Mouse (Mus musculus) intestine, embryonic 15.5 days (tissue): Measurements from ENCODE around the gene Lnx2. TPM values are rescaled to one million over a fixed set of nuclear protein-coding genes. Genes with fewer than 3 reads are reported as not detected.

ENCODE experiments used
- ATAC-seq: fragments of 200-750 bp; cut with Nextera tagmentation; 2 replicates; pipeline ENCODE4 v1.8.0; 2017; ENCODE audit warnings: moderate TSS enrichment, moderate library complexity
- H3K27ac ChIP-seq: fragments of 300-500 bp; sonication (generic); 2 replicates; pipeline ENCODE4 v1.5.1; 2015; ENCODE audit warnings: mild to moderate bottlenecking, inconsistent platforms
- H3K27me3 ChIP-seq: fragments of 300-500 bp; sonication (generic); replicated peaks from 2 replicates; pipeline ENCODE4 v1.6.1; 2015; ENCODE audit warnings: inconsistent platforms
- H3K36me3 ChIP-seq: fragments of 300-500 bp; sonication (generic); 2 replicates; pipeline ENCODE4 v1.6.1; 2015; ENCODE audit warnings: inconsistent platforms
- H3K4me1 ChIP-seq: fragments of 300-500 bp; sonication (generic); replicated peaks from 2 replicates; pipeline ENCODE4 v1.6.1; 2015; ENCODE audit warnings: inconsistent platforms
- H3K4me2 ChIP-seq: fragments of 300-500 bp; sonication (generic); replicated peaks from 2 replicates; pipeline ENCODE4 v1.6.1; 2015; ENCODE audit warnings: mild to moderate bottlenecking, inconsistent platforms
- H3K4me3 ChIP-seq: fragments of 300-500 bp; sonication (generic); replicated peaks from 2 replicates; pipeline ENCODE4 v1.5.1; 2015; ENCODE audit warnings: inconsistent platforms
- H3K9ac ChIP-seq: fragments of 300-500 bp; sonication (generic); 2 replicates; pipeline ENCODE4 v1.6.1; 2015; ENCODE audit warnings: inconsistent platforms
- H3K9me3 ChIP-seq: fragments of 300-500 bp; sonication (generic); 2 replicates; pipeline ENCODE4 v1.6.1; 2016; ENCODE audit warnings: inconsistent platforms
- WGBS: fragments of 180-500 bp; shearing (Covaris S2); methylation state at CpG from one replicate; pipeline ENCODE4 v1.1.7; 2015; 5-methylcytosine and 5-hydroxymethylcytosine counted together
- polyA plus RNA-seq: library from polyadenylated mRNA; unstranded; fragments of >200 nt; fragmentation: Nextera tagmentation; extraction: Ambion mirVana; gene quantifications from 2 replicates; pipeline ENCODE4 v1.2.1, GENCODE M21; 2015

The Lnx2 gene
- polyA plus RNA-seq, 1 experiment from 2014 or later = 15.0 TPM

DNA sequence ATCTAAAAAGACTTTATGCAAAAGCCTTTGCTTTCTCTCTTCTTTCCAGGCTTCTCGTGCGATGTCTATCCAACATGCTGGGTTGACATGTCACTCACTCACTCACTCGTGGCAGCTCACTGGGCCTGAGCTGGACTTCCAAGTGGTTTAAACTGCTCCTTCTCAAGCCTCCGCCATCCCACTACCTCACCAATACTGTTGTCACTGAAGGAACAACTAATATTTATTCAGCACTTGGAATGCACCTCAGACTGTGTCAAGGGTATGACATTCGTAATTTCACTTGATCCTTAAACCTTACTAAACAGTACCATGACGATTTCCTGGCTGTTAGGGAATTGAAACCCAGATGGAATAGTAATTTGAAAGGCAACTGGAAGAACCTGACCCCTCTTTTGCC is 2.6 kb downstream of the Lnx2 start:
- Histone ChIP-seq H3K27me3 (no peaks in the 10 kb centered on the region), H3K36me3 (no peaks in the 10 kb centered on the region), H3K27ac (no peak overlapping the region), H3K4me3 (no peak overlapping the region), H3K4me1 (peaks cover 34% of the 10 kb centered on the region), H3K4me2 (no peak overlapping the region), H3K9ac (no peak overlapping the region), H3K9me3 (no peaks in the 10 kb centered on the region)
- ATAC-seq = no peak
- WGBS = 87% methylated on average over 6 of the region's 6 CpGs

DNA sequence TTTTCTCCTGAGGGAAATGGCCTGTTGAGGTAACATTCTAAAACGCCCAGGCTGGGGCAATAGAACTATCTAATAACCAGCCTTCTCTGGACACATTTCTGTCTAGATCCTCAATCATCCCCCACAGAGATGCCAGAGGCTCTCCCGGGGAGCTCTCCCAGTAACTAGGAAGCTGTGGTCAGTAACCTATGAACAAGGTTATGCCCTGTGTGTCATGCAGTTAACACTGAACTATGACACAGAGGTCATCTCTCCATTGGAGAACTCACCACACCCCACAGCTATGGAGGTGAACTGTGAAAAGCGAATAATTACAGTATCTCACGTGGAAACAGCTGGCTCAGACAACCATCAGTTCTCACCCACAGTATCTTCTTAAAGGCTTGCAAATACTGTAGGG is 4.5 kb downstream of the Lnx2 start:
- no peaks in the 10 kb centered on the region for H3K36me3 ChIP-seq
- H3K9me3 ChIP-seq = no peaks in the 10 kb centered on the region
- no peak overlapping the region for H3K4me2 ChIP-seq
- WGBS = 69% methylated on average over 4 of the region's 4 CpGs
- H3K9ac ChIP-seq = no peak overlapping the region
- H3K4me1 ChIP-seq = peaks cover 29% of the 10 kb centered on the region
- H3K27ac ChIP-seq = no peak overlapping the region
- no peaks in the 10 kb centered on the region for H3K27me3 ChIP-seq
- no peak for ATAC-seq
- no peak overlapping the region for H3K4me3 ChIP-seq

DNA sequence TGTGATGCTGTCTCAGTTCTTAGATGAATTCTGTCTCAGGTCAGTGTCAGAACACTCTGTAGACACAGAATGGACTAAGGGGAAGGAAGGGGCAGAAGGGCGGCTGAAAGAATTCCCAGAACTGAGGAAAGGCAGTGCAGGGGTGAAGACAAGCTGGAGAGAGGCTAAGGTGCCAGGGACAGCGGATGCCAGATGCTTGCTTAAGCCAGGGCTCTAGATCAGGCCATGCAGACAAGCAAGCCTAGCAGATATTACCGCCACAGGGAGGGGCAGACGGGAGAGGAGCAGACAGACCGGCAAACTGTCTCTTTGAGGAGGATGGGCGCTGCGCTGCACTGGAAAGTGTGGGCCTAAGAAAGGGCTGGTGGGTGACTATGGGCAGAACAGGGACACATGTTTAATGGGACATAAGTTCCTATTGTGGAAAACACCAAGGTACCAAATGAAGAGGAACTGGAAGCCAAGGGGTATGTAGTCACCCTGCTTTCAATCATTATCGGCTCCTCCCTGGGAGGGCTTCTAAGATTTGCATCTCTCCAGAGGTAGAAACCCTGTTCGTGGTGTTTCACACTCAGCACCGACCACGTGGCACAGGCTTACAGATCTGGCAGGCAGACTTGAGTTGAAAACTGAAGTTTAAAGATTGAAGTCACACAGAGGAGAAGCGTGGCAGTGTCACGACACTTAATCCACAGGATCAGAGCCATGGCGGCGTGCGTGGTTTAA is 5.4 kb downstream of the Lnx2 start:
- peak overlapping the region; percentile 25 for H3K27ac ChIP-seq
- no peaks in the 10 kb centered on the region for H3K36me3 ChIP-seq
- no peak for ATAC-seq
- H3K27me3 ChIP-seq = no peaks in the 10 kb centered on the region
- no peak overlapping the region for H3K4me3 ChIP-seq
- H3K9ac ChIP-seq = no peak overlapping the region
- 78% methylated on average over 16 of the region's 16 CpGs for WGBS
- H3K4me2 ChIP-seq = no peak overlapping the region
- H3K9me3 ChIP-seq = no peaks in the 10 kb centered on the region
- H3K4me1 ChIP-seq = peaks cover 29% of the 10 kb centered on the region

DNA sequence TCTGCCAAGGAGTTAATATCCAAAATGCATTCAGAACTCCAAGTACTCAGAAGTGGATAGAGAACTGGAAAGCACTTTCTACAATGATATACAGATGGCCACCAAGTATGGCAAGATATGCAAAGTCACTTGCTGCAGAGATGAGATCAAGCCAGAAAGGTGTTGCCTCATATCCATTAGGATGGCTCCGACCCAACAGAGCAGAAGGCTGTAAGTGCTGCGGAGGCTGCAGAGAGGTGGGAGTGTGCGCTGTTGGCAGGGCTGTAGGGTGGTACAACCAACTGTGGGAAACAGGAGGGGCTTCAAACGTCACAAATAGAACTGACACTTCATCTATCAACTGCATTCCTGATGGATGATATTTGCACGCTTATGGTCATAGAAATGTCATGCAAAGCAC is 7.5 kb downstream of the Lnx2 start:
- 69% methylated on average over 5 of the region's 5 CpGs for WGBS
- H3K4me1 ChIP-seq = peaks cover 17% of the 10 kb centered on the region; the same call in 1 of the 2 replicates
- no peaks in the 10 kb centered on the region for H3K27me3 ChIP-seq
- H3K9ac ChIP-seq = no peak overlapping the region
- H3K9me3 ChIP-seq = no peaks in the 10 kb centered on the region
- no peaks in the 10 kb centered on the region for H3K36me3 ChIP-seq
- no peak overlapping the region for H3K27ac ChIP-seq
- H3K4me2 ChIP-seq = no peak overlapping the region
- no peak for ATAC-seq
- no peak overlapping the region for H3K4me3 ChIP-seq

DNA sequence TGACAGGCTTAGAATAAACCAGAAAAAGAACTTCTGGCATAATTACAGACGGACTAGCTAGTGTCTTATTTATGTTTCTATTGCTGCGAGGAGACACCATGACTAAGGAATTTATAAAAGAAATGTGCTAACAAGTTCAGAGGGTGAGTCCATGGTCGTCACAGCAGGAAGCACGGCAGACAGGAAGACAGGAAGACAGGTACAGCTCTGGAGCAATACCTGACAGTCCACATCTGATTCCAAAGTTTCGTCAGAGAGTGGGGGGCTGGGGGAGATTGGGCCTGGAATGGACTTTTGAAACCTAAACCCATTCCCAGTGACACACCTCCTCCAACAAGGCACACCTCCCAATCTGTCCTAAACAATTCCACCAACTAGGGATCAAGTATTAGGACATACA is 9.4 kb downstream of the Lnx2 start:
- no peak for ATAC-seq
- WGBS = 57% methylated on average over 5 of the region's 5 CpGs
- H3K27me3 ChIP-seq = no peaks in the 10 kb centered on the region

DNA sequence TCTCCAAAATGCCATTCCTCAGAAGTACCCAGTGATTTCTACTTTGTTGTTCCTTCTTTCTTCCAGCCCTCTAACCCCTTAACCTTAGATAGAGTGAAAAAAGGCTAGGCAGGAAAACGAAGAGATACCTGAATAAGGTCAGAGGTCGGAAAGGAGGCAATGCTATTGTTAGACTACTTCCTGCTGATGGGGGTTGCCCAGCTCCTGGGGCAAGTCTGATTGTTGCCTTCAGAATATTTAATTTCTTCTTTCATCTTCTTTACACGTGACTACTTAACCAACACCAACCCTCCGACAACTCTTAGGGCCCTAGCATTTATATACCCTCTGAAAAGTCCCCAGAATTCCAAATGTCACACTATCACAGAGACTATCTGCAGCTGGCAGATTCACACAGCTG is 10.3 kb downstream of the Lnx2 start:
- Histone ChIP-seq H3K36me3 (no peaks in the 10 kb centered on the region), H3K9ac (no peak overlapping the region), H3K4me2 (no peak overlapping the region), H3K27ac (no peak overlapping the region), H3K4me1 (peaks cover 15% of the 10 kb centered on the region; the same call in 1 of the 2 replicates), H3K4me3 (no peak overlapping the region), H3K27me3 (no peaks in the 10 kb centered on the region), H3K9me3 (no peaks in the 10 kb centered on the region)
- 62% methylated on average over 4 of the region's 4 CpGs for WGBS
- no peak for ATAC-seq

More for the DNA sequence above, 9.4 kb downstream of the Lnx2 start:
- Histone ChIP-seq H3K9me3 (no peaks in the 10 kb centered on the region), H3K27ac (no peak overlapping the region), H3K4me2 (no peak overlapping the region), H3K36me3 (no peaks in the 10 kb centered on the region), H3K4me3 (no peak overlapping the region), H3K9ac (no peak overlapping the region), H3K4me1 (peaks cover 17% of the 10 kb centered on the region; the same call in 1 of the 2 replicates)

DNA sequence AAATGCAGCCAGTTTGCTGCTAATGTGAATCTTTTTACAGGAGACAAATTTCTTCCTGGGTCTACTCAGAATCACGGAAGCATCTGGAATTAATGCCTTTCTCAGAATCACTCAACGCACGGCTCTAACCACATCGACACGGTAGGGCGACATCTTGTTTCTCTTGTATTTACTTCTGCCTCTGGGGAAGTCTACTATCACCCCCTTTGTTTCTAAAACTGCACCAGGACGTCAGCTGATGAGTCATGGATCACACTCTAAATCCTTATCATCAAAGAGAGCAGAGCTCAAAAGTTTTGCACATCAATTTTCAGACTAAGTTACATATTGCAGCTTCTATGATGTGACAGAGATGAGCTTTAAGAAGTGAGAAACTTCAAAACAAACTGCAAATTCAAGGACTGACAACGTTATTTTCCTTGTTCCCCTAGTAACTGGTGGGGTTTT is 13.1 kb downstream of the Lnx2 start:
- H3K27me3 ChIP-seq = no peaks in the 10 kb centered on the region
- no peaks in the 10 kb centered on the region for H3K36me3 ChIP-seq
- H3K9ac ChIP-seq = no peak overlapping the region
- no peak overlapping the region for H3K27ac ChIP-seq
- no peak overlapping the region for H3K4me3 ChIP-seq
- H3K4me2 ChIP-seq = no peak overlapping the region
- no peak for ATAC-seq
- no peaks in the 10 kb centered on the region for H3K9me3 ChIP-seq
- 66% methylated on average over 8 of the region's 8 CpGs for WGBS
- peaks cover 12% of the 10 kb centered on the region; the same call in 1 of the 2 replicates for H3K4me1 ChIP-seq

DNA sequence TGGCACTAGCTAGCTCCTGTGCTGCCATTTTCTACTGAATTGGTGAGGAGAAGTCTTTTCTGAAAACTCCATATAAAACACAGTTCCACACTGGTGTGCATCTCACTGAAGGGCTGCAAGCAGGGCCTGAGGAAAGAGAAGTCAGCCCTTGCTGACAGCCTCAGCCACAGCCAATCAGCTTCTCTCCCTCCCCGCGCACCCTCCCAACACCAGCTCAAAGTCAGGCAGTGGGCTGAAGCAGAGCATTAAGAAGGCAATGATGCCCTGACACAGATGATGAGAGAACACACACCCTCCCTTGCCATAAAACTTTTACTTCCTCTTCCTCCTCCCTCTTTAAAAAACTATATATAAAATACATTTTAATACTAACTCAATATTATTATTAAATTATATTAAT is 16.4 kb downstream of the Lnx2 start:
- no peak for ATAC-seq
- H3K9ac ChIP-seq = no peak overlapping the region
- H3K4me1 ChIP-seq = peaks cover 18% of the 10 kb centered on the region; the same call in 1 of the 2 replicates
- no peaks in the 10 kb centered on the region for H3K36me3 ChIP-seq
- H3K9me3 ChIP-seq = no peaks in the 10 kb centered on the region
- H3K4me2 ChIP-seq = no peak overlapping the region
- H3K27me3 ChIP-seq = no peaks in the 10 kb centered on the region
- H3K4me3 ChIP-seq = no peak overlapping the region
- 84% methylated on average over 2 of the region's 2 CpGs for WGBS
- H3K27ac ChIP-seq = no peak overlapping the region

DNA sequence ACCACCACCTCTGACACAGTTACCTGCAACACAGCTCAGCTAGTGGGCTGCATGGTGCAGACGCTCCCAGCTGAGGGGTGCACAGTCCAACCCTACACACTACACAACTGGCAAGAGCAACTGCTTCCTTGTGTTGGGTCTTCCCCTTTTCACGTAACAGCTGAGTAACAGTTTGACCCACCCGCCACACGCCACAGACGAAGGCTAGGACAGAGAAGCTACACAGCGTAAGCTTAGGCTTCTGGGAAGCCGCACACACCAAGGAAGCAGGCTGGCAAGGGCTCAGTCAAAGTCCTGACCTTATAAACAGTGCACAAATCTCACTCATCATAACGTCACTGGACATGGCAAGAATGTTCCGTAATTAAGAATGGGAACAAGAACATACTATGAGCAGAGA is 17.1 kb downstream of the Lnx2 start:
- no peak overlapping the region for H3K4me2 ChIP-seq
- peak; percentile 26; the same call in 1 of the 2 replicates for ATAC-seq
- no peaks in the 10 kb centered on the region for H3K27me3 ChIP-seq
- no peak overlapping the region for H3K4me3 ChIP-seq
- 64% methylated on average over 9 of the region's 9 CpGs for WGBS
- no peak overlapping the region for H3K9ac ChIP-seq
- H3K36me3 ChIP-seq = no peaks in the 10 kb centered on the region
- H3K9me3 ChIP-seq = no peaks in the 10 kb centered on the region
- H3K4me1 ChIP-seq = peaks cover 18% of the 10 kb centered on the region; the same call in 1 of the 2 replicates
- H3K27ac ChIP-seq = no peak overlapping the region

DNA sequence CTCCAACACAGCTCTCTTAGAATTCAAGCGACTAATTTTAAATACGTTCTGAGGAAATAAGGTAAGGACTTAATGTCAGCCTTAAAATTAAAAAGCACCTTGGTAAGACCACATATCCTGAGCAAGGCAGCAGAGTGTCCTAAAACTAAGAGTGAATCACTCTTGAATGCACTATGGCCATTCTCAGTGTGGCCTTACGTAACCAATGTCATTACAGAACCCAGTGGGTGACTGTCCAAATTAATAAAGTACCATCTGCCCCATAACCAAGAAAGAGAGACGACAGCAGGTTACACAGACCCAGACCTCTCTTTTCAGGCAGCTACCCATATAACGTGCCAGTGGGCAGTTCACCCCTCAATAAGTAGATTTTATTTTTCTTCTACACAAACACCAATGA is 17.7 kb downstream of the Lnx2 start:
- Histone ChIP-seq H3K4me3 (no peak overlapping the region), H3K27ac (no peak overlapping the region), H3K9me3 (no peaks in the 10 kb centered on the region), H3K4me1 (peaks cover 24% of the 10 kb centered on the region), H3K4me2 (no peak overlapping the region), H3K9ac (no peak overlapping the region), H3K36me3 (no peaks in the 10 kb centered on the region), H3K27me3 (no peaks in the 10 kb centered on the region)
- WGBS = 85% methylated on average over 5 of the region's 5 CpGs
- ATAC-seq = no peak

DNA sequence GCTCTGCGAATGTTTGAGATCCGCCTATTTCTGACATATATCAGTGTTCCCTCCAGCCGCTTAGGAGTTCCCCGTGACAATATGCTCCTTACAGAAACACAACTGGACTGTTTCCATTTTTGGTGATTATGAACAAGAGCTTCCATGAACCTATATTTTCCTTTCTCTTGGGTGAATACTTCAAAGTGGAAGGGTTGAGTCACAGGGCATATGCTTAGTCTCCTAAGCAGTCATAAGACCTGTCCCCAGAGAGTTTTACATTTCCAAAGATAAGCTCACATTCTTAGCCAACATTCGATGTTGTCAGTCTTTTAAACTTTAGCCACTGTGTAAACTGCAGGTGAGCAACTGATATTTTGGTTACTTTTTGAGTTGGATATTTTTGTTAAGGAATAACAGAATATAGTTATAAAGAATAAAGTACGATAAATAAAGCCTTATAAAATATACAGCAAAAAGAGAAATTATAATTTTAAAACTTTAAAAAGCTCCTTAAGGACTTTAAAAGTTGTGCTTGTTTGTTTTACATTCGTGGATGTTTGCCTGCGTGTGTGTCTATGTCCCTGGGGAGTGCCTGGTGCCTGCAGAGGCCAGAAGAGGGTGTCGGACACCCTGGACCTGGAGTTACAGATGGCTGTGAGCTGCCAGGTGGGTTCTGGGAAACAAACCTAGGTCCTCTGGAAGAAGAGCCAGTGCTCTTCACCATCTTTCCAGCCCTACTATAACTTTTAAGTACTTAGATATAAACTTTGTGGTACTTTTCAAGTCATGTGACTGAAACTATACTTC is 18.6 kb downstream of the Lnx2 start:
- no peaks in the 10 kb centered on the region for H3K27me3 ChIP-seq
- no peaks in the 10 kb centered on the region for H3K36me3 ChIP-seq
- ATAC-seq = peak; percentile 64
- H3K4me3 ChIP-seq = no peak overlapping the region
- H3K9ac ChIP-seq = no peak overlapping the region
- H3K4me2 ChIP-seq = no peak overlapping the region
- no peak overlapping the region for H3K27ac ChIP-seq
- 53% methylated on average over 9 of the region's 9 CpGs for WGBS
- peaks cover 26% of the 10 kb centered on the region for H3K4me1 ChIP-seq
- H3K9me3 ChIP-seq = no peaks in the 10 kb centered on the region

DNA sequence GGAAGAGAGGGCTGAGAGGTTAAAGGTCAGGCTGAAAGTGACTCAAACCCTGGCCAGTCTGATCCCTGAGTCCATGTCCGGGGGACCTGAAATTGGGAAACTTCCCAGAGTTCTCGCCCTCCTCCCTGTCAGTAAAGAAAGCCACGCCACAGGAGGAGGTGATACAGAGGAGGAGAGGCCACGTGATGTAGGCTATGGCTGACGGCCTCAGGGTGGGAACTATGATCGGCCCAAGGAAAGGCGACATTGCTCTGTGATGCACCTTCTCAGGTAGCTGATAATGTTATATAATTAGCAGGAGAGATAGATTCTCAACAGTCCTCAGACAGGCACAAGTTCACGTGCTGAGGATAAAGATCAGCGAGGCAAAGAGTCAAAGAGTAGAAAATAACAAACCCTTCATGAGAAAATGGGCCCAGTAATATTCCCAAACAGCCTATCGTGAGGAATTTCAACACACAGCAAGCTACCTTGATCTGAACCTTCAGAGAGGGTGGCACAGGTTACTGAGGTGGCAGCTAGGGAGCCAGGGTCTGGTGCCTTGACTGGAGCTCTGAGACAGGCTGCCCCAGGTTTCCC is 19.6 kb downstream of the Lnx2 start:
- no peak overlapping the region for H3K4me2 ChIP-seq
- no peak overlapping the region for H3K27ac ChIP-seq
- WGBS = 76% methylated on average over 10 of the region's 10 CpGs
- H3K9me3 ChIP-seq = no peaks in the 10 kb centered on the region
- no peaks in the 10 kb centered on the region for H3K27me3 ChIP-seq
- no peak overlapping the region for H3K4me3 ChIP-seq
- no peak; the same call in 1 of the 2 replicates for ATAC-seq
- no peaks in the 10 kb centered on the region for H3K36me3 ChIP-seq
- H3K9ac ChIP-seq = no peak overlapping the region
- peaks cover 26% of the 10 kb centered on the region for H3K4me1 ChIP-seq
